Mouse (Mus musculus): ENCODE measurements at regions not wholly inside any gene's neighbourhood (a gene's known extent, or its start where the extent isn't known, plus 50 kb on each side); places are given as distances from the start of the nearest gene placed in this dataset.

DNA sequence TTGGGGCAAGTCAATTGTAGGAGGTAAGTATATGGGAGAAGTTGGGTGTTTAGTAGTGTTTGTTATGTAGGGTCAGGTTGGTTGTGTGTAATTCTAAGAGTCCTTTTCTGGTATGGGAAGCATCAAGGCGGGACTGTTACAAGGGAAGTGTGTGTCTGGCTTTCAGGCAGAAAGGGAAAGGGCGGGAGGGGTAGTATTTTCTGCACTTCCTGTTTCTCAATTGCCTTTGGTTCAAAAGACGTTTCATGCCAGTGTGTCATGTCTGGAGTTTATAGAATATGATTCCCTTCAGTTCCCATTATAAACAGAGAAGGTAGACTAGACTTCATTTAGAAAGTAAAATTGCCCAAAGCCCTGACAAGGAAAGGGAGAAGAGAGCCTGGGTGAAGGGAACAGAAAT lies 107.7 kb upstream of the Cwc22 start:
- Histone ChIP-seq H3K9me3 (ENCODE audit: low read length) (no peaks in the 10 kb centered on the region), H3K36me3 (ENCODE audit: insufficient read depth) (no peaks in the 10 kb centered on the region), H3K9ac (no peak overlapping the region), H3K4me2 (ENCODE audit: low read depth) (no peak overlapping the region), H3K27me3 (ENCODE audit: insufficient read depth, low read length) (no peaks in the 10 kb centered on the region), H3K4me3 (ENCODE audit: low read depth, low read length) (no peak overlapping the region), H3K4me1 (ENCODE audit: insufficient read depth) (no peaks in the 10 kb centered on the region), H3K27ac (ENCODE audit: low read depth, low read length) (no peak overlapping the region)
- TF ChIP-seq CTCF (IDR thresholded peaks at IDR 0.05; ENCODE audit: low read depth): no peak
- DNase-seq (no peak), ATAC-seq (no peak)
- WGBS: 77% methylated on average over 3 of the region's 3 CpGs

DNA sequence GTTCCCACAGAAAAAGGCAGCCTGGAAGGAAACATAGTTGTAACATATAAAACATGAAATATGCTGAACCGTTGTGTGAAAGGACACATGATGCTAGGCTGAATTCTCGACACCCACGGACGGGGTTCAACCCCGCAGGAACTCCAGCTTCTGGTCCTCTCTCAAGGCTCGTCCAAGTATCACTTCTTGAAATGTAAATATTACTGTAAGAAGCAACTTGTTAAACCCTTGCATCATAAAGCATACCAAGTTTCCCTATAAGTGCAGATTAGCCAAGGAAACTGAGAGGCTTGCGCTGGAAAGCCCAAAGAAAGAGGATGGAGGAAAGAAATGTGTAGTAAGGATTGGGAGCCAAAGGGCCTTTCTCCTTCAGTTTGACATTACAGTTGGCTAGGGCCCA lies 104.4 kb upstream of the Cwc22 start:
- no peak for TF ChIP-seq CTCF (IDR thresholded peaks at IDR 0.05; ENCODE audit: low read depth)
- H3K9ac ChIP-seq: no peak overlapping the region
- H3K9me3 ChIP-seq (ENCODE audit: low read length): no peaks in the 10 kb centered on the region
- no peak for DNase-seq
- H3K36me3 ChIP-seq (ENCODE audit: insufficient read depth): no peaks in the 10 kb centered on the region
- H3K27ac ChIP-seq (ENCODE audit: low read depth, low read length): no peak overlapping the region
- no peak overlapping the region for H3K4me2 ChIP-seq (ENCODE audit: low read depth)
- H3K4me1 ChIP-seq (ENCODE audit: insufficient read depth): no peaks in the 10 kb centered on the region; the same call in 1 of the 2 replicates
- no peaks in the 10 kb centered on the region for H3K27me3 ChIP-seq (ENCODE audit: insufficient read depth, low read length)
- 92% methylated on average over 7 of the region's 7 CpGs for WGBS
- no peak overlapping the region for H3K4me3 ChIP-seq (ENCODE audit: low read depth, low read length)
- ATAC-seq: no peak

DNA sequence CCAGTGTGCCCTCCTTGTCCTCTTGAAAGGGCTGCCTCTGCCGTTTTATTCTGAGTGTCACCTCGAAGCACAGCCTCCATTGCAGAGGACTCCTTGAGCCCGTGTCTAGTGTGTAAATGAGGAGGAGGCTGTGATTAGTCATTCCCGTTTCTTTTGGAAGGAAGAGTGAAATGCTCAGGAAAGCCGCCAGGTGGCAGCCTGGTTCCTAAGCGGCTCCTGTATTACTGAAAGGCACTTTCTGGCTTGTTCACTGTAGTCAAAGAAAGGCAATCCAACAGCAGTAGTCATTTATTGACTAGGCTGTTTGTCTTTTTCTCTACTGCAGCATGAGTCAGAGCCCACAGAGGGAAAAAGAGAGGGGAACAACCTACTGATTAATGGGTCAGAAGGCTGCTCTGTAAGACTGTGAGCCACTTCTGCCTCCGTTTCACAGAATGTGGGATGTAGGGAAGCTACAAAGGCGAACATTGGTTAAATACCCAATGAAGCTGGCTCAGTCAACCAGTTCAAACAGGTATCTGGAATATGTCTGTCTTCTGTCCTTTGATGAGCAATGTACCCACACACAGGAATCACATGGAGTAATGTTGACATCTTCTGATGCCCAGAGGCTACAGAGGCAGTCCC lies 103.2 kb upstream of the Cwc22 start:
- no peaks in the 10 kb centered on the region for H3K36me3 ChIP-seq (ENCODE audit: insufficient read depth)
- no peaks in the 10 kb centered on the region for H3K9me3 ChIP-seq (ENCODE audit: low read length)
- WGBS: 17% methylated on average over 8 of the region's 8 CpGs
- H3K9ac ChIP-seq: peak overlapping the region; percentile 3; the same call in 1 of the 2 replicates
- no peak overlapping the region for H3K27ac ChIP-seq (ENCODE audit: low read depth, low read length)
- TF ChIP-seq CTCF (IDR thresholded peaks at IDR 0.05; ENCODE audit: low read depth): peak; percentile 94
- peak overlapping the region; percentile 24 for H3K4me3 ChIP-seq (ENCODE audit: low read depth, low read length)
- no peaks in the 10 kb centered on the region; the same call in 1 of the 2 replicates for H3K4me1 ChIP-seq (ENCODE audit: insufficient read depth)
- H3K4me2 ChIP-seq (ENCODE audit: low read depth): peak overlapping the region; percentile 48
- no peaks in the 10 kb centered on the region for H3K27me3 ChIP-seq (ENCODE audit: insufficient read depth, low read length)
- ATAC-seq (peak; percentile 87), DNase-seq (peak; percentile 94)

DNA sequence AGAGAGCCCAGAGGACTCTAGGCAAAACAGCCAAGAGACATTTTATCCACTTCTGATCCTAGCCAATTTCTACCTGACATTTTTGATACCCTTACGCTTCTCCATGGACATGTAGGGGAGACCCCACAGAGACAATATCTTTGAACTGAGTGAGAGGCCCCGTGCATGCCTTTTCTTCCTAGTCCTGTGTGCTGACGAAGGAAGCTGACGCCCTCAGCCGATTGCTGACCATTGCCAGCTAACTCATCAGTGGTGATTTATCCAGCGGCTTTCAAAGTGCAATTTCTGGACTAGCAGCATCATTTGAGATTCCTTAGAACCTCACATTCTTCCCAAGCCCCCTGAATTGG lies 102.5 kb upstream of the Cwc22 start:
- Histone ChIP-seq H3K27ac (ENCODE audit: low read depth, low read length) (no peak overlapping the region), H3K4me3 (ENCODE audit: low read depth, low read length) (peak overlapping the region; percentile 24; the same call in 1 of the 2 replicates), H3K9me3 (ENCODE audit: low read length) (no peaks in the 10 kb centered on the region), H3K4me2 (ENCODE audit: low read depth) (peak overlapping the region; percentile 48), H3K4me1 (ENCODE audit: insufficient read depth) (no peaks in the 10 kb centered on the region; the same call in 1 of the 2 replicates), H3K36me3 (ENCODE audit: insufficient read depth) (no peaks in the 10 kb centered on the region), H3K9ac (peak overlapping the region; percentile 3; the same call in 1 of the 2 replicates), H3K27me3 (ENCODE audit: insufficient read depth, low read length) (no peaks in the 10 kb centered on the region)
- TF ChIP-seq CTCF (IDR thresholded peaks at IDR 0.05; ENCODE audit: low read depth): no peak
- 0 out of 2 replicates have a peak, but pooled peaks have one; percentile 10 for ATAC-seq
- 50% methylated on average over 6 of the region's 6 CpGs for WGBS
- DNase-seq: no peak

DNA sequence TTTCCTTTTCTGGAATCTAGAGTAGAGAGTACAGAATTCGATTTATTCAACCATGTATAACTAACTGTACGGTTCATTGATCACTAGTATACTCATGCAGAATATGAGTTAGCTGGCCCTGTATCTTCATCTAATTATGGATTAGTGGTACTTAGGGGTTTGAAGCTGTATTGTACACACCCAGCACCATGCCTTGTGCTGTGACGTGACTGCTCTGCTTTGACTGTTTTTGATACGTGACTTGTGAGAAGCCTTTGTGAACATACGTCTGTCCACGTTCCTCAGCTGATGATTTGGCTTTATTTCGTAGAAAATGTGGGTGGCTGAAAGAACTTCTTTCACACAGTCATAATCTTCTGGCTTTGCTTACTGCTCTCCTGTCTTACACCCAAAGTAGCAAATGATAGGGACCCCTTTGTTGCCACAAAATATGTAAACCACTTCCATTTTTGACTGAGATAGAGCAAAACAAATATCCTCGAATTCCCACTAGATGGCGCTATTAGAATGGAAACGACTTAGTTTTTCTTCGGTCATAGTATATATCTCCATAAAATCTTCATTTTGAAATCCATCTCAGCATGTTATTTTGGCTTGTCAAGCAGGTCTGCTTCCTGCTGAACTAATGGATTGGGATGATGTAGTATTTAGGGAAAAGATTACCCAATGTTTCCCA lies 102.0 kb upstream of the Cwc22 start:
- Histone ChIP-seq H3K9me3 (ENCODE audit: low read length) (no peaks in the 10 kb centered on the region), H3K9ac (peak overlapping the region; percentile 26; the same call in 1 of the 2 replicates), H3K4me3 (ENCODE audit: low read depth, low read length) (no peak overlapping the region; the same call in 1 of the 2 replicates), H3K4me1 (ENCODE audit: insufficient read depth) (no peaks in the 10 kb centered on the region; the same call in 1 of the 2 replicates), H3K36me3 (ENCODE audit: insufficient read depth) (no peaks in the 10 kb centered on the region), H3K27ac (ENCODE audit: low read depth, low read length) (no peak overlapping the region), H3K4me2 (ENCODE audit: low read depth) (peak overlapping the region; percentile 48), H3K27me3 (ENCODE audit: insufficient read depth, low read length) (no peaks in the 10 kb centered on the region)
- ATAC-seq: peak; percentile 80
- DNase-seq: peak; percentile 91
- 23% methylated on average over 11 of the region's 11 CpGs for WGBS
- peak; percentile 79 for TF ChIP-seq CTCF (IDR thresholded peaks at IDR 0.05; ENCODE audit: low read depth)

DNA sequence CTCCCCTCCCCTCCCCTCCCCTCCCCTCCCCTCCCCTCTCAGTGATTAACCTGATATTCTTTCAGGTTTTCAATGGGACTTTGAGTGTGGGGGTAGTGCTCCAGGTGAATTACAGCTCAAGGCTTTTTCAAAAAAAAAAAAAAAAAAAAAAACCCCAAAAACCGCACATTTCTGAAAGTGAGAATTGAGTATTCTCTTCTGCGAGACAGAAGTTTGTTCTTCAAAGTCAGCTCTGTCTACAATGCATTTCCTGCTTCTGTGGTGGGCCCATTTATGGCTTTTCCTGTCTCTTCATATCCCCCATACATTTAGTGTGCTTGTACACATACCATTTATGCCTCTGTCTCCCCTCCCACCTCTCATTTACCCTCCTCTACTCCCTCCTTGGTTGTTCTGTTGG lies 81.1 kb upstream of the Cwc22 start:
- WGBS: 91% methylated on average over 2 of the region's 2 CpGs
- H3K27ac ChIP-seq (ENCODE audit: low read depth, low read length): no peak overlapping the region
- H3K4me1 ChIP-seq (ENCODE audit: insufficient read depth): no peaks in the 10 kb centered on the region
- ATAC-seq: no peak
- H3K9me3 ChIP-seq (ENCODE audit: low read length): no peaks in the 10 kb centered on the region
- H3K36me3 ChIP-seq (ENCODE audit: insufficient read depth): no peaks in the 10 kb centered on the region
- no peak for DNase-seq
- no peak overlapping the region for H3K4me3 ChIP-seq (ENCODE audit: low read depth, low read length)
- no peaks in the 10 kb centered on the region for H3K27me3 ChIP-seq (ENCODE audit: insufficient read depth, low read length)
- TF ChIP-seq CTCF (IDR thresholded peaks at IDR 0.05; ENCODE audit: low read depth): no peak
- no peak overlapping the region for H3K9ac ChIP-seq
- H3K4me2 ChIP-seq (ENCODE audit: low read depth): no peak overlapping the region

DNA sequence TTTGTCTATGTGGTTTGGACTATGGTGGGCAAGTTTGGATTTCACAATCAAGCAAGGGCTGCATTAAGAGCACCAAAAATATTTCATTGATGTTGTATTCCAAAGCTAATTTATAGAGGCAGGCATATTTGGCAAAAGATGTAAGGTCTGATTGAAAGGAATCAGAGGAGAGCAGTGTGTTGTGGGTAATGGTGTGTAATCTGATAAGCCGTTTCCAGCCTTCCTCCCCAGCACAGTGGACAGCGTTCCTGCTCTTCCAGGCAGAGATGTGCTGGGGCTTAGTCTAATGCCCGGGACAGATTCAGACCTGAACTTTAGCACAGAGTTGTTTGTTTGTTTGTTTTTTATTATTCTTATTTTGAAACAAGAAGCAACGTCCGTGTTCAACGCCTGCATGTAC lies 80.6 kb upstream of the Cwc22 start:
- WGBS: 62% methylated on average over 6 of the region's 6 CpGs

More for the DNA sequence above, 80.6 kb upstream of the Cwc22 start:
- Histone ChIP-seq H3K4me3 (ENCODE audit: low read depth, low read length) (no peak overlapping the region), H3K27me3 (ENCODE audit: insufficient read depth, low read length) (no peaks in the 10 kb centered on the region), H3K9me3 (ENCODE audit: low read length) (no peaks in the 10 kb centered on the region), H3K9ac (no peak overlapping the region), H3K4me2 (ENCODE audit: low read depth) (no peak overlapping the region), H3K4me1 (ENCODE audit: insufficient read depth) (no peaks in the 10 kb centered on the region; the same call in 1 of the 2 replicates), H3K36me3 (ENCODE audit: insufficient read depth) (no peaks in the 10 kb centered on the region), H3K27ac (ENCODE audit: low read depth, low read length) (no peak overlapping the region)
- TF ChIP-seq CTCF (IDR thresholded peaks at IDR 0.05; ENCODE audit: low read depth): no peak
- ATAC-seq: no peak
- DNase-seq: no peak

Data from forebrain, postnatal 0 days (tissue).